Mouse (Mus musculus): ENCODE data around the gene Tollip.

- TF ChIP-seq CTCF (conservative IDR thresholded peaks at IDR 0.05; ENCODE audit: low read length) = no peak
- no peak for TF ChIP-seq POU5F1 (IDR thresholded peaks at IDR 0.05; ENCODE audit: borderline replicate concordance, low read length)
These were observed 40.8 kb upstream of the Tollip start for GRCm38 (mm10) chr7:141959133-141959532.
